Mouse (Mus musculus): Measurements from ENCODE around the gene Slc35g3. TPM values are rescaled to one million over a fixed set of nuclear protein-coding genes. Genes with fewer than 3 reads are reported as not detected.

The Slc35g3 gene
- polyA plus RNA-seq, 1 experiment from 2014 or later, result not detected

DNA sequence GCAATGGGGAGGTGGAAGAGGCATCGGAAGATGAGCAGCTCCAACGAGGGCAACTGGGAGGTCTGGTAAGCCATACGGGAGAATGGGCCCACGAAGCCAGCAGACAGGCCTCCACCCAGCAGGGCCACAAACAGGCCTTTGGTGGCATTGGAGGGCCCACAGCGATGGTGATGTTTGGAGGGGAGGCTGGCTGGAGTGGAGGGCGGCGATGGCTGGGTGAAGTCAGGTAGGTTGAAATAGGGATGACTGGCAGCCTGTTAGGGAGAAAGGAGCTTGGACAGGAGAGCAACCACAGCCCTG is 917 bp downstream of the Slc35g3 start:
- Histone ChIP-seq H3K9me3 (ENCODE audit: control insufficient read depth, low read length) (no peaks in the 10 kb centered on the region), H3K4me2 (ENCODE audit: low read depth, low read length) (no peak overlapping the region), H3K4me1 (ENCODE audit: control insufficient read depth, insufficient read depth, low read length) (peaks cover 36% of the 10 kb centered on the region), H3K27ac (ENCODE audit: low read depth, low read length) (peak overlapping the region; percentile 94), H3K9ac (replicated peaks; ENCODE audit: low read depth, low read length) (0 out of 2 replicates have a peak overlapping the region, but pooled peaks have one; percentile 21), H3K4me3 (ENCODE audit: low read depth, low read length) (no peak overlapping the region), H3K36me3 (ENCODE audit: control insufficient read depth, insufficient read depth, low read length) (no peaks in the 10 kb centered on the region), H3K27me3 (ENCODE audit: control insufficient read depth, insufficient read depth, low read length) (no peaks in the 10 kb centered on the region)
- ATAC-seq (ENCODE audit: low read depth), result no peak
- WGBS, result 91% methylated on average over 7 of the region's 7 CpGs

DNA sequence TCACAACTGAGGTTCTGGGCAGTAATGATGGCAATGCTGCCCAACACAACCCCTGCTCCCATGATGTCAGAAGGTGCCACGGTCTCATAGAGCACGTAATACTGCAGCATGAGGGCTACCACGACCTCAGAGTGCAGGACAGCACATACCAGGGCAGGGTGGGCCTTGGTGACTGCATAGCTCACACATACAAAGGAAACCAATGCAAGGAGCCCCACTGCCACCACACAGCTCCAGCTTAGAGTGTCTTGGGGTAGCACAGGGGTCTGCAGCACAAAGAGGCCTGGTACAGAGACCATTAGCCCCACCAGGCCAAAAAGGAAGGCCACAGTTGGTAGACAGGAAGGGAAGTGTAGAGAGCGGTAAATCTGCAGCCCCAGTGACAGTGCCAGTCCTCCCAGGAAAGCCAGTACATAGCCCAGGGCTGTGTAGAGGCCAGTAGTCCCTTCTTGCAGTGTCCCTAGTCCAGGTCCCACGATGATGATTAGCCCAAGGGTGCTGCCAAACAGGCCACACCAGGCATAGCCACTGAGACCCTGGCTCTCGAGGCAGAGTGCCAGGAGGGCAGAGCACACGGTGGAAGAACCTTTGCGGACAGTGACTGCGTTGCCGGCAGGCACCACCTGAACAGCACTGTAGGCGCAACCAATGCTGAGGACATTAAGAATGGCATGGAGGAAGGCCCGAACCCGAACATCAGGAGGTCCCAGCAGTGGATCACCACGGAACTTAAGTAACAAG is 1.4 kb downstream of the Slc35g3 start:
- no peaks in the 10 kb centered on the region for H3K9me3 ChIP-seq (ENCODE audit: control insufficient read depth, low read length)
- ATAC-seq (ENCODE audit: low read depth), result no peak
- peaks cover 39% of the 10 kb centered on the region for H3K4me1 ChIP-seq (ENCODE audit: control insufficient read depth, insufficient read depth, low read length)
- H3K27me3 ChIP-seq (ENCODE audit: control insufficient read depth, insufficient read depth, low read length), result no peaks in the 10 kb centered on the region
- peak overlapping the region; percentile 94 for H3K27ac ChIP-seq (ENCODE audit: low read depth, low read length)
- H3K36me3 ChIP-seq (ENCODE audit: control insufficient read depth, insufficient read depth, low read length), result no peaks in the 10 kb centered on the region
- H3K9ac ChIP-seq (replicated peaks; ENCODE audit: low read depth, low read length), result peak overlapping the region; percentile 21; the same call in 1 of the 2 replicates
- H3K4me2 ChIP-seq (ENCODE audit: low read depth, low read length), result peak overlapping the region; percentile 79
- 78% methylated on average over 14 of the region's 14 CpGs for WGBS
- no peak overlapping the region for H3K4me3 ChIP-seq (ENCODE audit: low read depth, low read length)

DNA sequence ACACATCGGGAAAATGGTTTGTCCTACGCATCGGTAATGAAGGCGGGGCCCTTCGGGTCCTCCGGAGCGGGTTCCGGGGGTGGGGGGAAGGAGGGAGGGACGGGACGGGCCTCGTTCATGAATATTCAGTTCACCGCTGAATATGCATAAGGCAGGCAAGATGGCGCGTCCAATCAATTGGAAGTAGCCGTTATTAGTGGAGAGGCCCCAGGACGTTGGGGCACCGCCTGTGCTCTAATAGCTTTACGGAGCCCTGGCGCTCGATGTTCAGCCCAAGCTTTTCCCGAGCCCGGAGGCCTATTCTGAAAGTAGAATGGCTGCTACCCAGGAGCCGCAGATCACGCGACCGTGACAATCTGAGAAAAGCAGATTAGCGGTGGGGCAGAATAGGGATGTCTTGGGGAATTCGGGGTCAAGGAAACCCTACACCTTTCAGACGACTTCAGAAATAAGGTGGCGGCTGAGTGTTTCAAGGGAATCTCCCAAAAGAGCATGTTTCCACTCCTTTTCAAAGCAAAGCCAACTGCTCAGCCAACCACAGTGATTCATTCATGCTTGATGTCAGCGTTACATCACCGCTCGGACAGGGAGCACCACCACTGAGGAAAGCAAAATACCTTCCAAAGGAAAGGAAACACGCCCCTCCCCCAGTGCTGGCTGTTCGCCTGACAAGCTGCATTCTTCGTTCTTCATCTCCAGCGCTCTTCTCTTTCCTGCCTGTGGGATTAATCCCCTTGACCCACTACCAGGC is 2.6 kb downstream of the Slc35g3 start:
- Histone ChIP-seq H3K36me3 (ENCODE audit: control insufficient read depth, insufficient read depth, low read length) (no peaks in the 10 kb centered on the region), H3K4me1 (ENCODE audit: control insufficient read depth, insufficient read depth, low read length) (peaks cover 42% of the 10 kb centered on the region), H3K27ac (ENCODE audit: low read depth, low read length) (peak overlapping the region; percentile 94), H3K9me3 (ENCODE audit: control insufficient read depth, low read length) (no peaks in the 10 kb centered on the region), H3K4me3 (ENCODE audit: low read depth, low read length) (peak overlapping the region; percentile 50), H3K9ac (replicated peaks; ENCODE audit: low read depth, low read length) (peak overlapping the region; percentile 67), H3K4me2 (ENCODE audit: low read depth, low read length) (peak overlapping the region; percentile 79), H3K27me3 (ENCODE audit: control insufficient read depth, insufficient read depth, low read length) (no peaks in the 10 kb centered on the region)
- under 1% methylated on average over 37 of the region's 37 CpGs for WGBS
- peak; percentile 90 for ATAC-seq (ENCODE audit: low read depth)

DNA sequence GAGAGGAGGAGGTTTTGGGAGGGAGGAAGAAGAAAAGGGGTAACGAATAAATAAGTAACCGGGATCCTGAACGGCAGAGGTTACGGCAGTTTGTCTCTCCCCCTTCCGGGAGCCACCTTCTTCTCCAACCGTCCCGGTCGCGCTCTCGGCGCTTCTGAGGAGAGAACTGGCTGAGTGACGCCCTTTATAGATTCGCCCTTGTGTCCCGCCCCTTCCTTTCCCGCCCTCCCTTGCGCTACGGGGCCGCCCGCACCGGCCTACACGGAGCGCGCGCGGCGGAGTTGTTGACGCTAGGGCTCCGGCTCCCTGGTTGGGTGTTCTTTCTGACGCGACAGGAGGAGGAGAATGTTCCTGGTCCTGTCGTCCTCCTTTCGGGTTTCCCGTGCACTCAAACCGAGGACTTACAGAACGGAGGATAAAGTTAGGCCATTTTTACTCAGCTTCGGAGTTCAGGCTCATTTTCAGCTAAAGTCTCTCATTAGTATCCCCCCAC is 3.2 kb downstream of the Slc35g3 start, which contains the start of gene Polr2a:
TSS of gene Polr2a (minus strand) at position 160 of the 493 bp plus-strand sequence.
- no peaks in the 10 kb centered on the region for H3K27me3 ChIP-seq (ENCODE audit: control insufficient read depth, insufficient read depth, low read length)
- H3K4me3 ChIP-seq (ENCODE audit: low read depth, low read length), result peak within 1 kb of the TSS; percentile 50
- no peaks in the 10 kb centered on the region for H3K36me3 ChIP-seq (ENCODE audit: control insufficient read depth, insufficient read depth, low read length)
- H3K9ac ChIP-seq (replicated peaks; ENCODE audit: low read depth, low read length), result peak within 1 kb of the TSS; percentile 90
- peak within 1 kb of the TSS; percentile 94 for H3K27ac ChIP-seq (ENCODE audit: low read depth, low read length)
- ATAC-seq (ENCODE audit: low read depth), result peak; percentile 96
- peak within 1 kb of the TSS; percentile 79 for H3K4me2 ChIP-seq (ENCODE audit: low read depth, low read length)
- H3K9me3 ChIP-seq (ENCODE audit: control insufficient read depth, low read length), result no peaks in the 10 kb centered on the region
- under 1% methylated on average over 34 of the region's 36 CpGs for WGBS
- H3K4me1 ChIP-seq (ENCODE audit: control insufficient read depth, insufficient read depth, low read length), result peaks cover 44% of the 10 kb centered on the region

DNA sequence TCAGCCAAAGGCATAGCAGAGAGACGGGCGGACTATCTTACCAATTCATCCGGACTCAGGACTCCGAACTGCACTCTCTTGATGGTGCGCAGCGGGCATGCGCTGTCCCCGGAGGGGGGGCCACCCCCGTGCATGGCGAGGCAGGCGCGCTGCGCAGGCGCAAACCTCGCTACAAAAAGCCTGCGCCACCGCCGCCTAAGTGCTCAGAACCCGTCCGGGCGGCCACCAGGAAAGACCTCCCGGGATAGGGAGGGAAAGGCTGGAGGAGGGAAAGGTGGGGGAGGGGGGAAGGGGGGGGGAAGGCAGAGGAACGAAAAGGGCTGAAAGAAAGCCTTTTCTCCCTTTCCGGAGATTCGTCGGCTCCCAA is 3.7 kb downstream of the Slc35g3 start:
- WGBS, result 3% methylated on average over 26 of the region's 26 CpGs
- H3K9me3 ChIP-seq (ENCODE audit: control insufficient read depth, low read length), result no peaks in the 10 kb centered on the region
- peak overlapping the region; percentile 50 for H3K4me3 ChIP-seq (ENCODE audit: low read depth, low read length)
- peak overlapping the region; percentile 90 for H3K9ac ChIP-seq (replicated peaks; ENCODE audit: low read depth, low read length)
- no peaks in the 10 kb centered on the region for H3K27me3 ChIP-seq (ENCODE audit: control insufficient read depth, insufficient read depth, low read length)
- peak; percentile 85 for ATAC-seq (ENCODE audit: low read depth)
- peaks cover 44% of the 10 kb centered on the region for H3K4me1 ChIP-seq (ENCODE audit: control insufficient read depth, insufficient read depth, low read length)
- no peaks in the 10 kb centered on the region for H3K36me3 ChIP-seq (ENCODE audit: control insufficient read depth, insufficient read depth, low read length)
- H3K4me2 ChIP-seq (ENCODE audit: low read depth, low read length), result peak overlapping the region; percentile 79
- H3K27ac ChIP-seq (ENCODE audit: low read depth, low read length), result peak overlapping the region; percentile 94

DNA sequence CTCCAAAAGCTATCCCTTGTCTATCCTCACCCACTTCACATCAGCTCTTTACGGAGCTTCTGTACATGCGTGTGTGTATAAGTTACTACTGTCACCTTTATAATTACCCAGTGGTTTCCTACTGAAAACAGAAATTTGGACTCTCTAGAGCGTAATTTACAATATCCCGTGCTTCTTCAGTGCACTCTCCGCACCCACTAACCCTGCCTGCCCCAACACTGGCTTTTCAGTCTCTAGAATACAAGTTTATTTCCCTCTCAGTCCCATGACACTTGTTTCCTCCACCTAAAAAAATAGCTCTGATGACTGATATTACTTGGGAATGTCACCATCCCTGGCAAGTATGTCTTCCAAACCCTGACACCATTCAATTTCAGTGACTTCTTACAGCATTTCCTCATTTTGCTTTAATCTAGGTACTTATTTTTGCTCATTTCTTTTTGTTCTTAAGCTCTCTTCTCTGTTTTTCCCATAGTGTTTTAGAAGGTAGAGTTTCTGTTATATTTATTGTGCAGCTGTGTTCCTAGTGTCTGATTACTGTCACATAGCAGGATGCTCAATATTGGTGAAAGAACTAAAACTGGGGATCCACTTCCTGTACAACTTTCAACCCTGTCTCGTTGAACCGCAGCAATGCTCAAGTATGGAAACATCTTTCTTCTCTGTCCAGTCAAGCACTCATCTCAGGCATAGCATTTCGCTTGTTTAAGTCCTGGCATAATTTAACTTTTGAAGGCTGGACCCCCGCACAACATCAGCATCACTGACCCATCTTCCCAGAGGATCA is 4.3 kb downstream of the Slc35g3 start:
- Histone ChIP-seq H3K27ac (ENCODE audit: low read depth, low read length) (peak overlapping the region; percentile 94), H3K4me1 (ENCODE audit: control insufficient read depth, insufficient read depth, low read length) (peaks cover 49% of the 10 kb centered on the region), H3K4me2 (ENCODE audit: low read depth, low read length) (peak overlapping the region; percentile 79), H3K27me3 (ENCODE audit: control insufficient read depth, insufficient read depth, low read length) (no peaks in the 10 kb centered on the region), H3K9ac (replicated peaks; ENCODE audit: low read depth, low read length) (peak overlapping the region; percentile 90), H3K36me3 (ENCODE audit: control insufficient read depth, insufficient read depth, low read length) (no peaks in the 10 kb centered on the region), H3K9me3 (ENCODE audit: control insufficient read depth, low read length) (no peaks in the 10 kb centered on the region), H3K4me3 (ENCODE audit: low read depth, low read length) (peak overlapping the region; percentile 50)
- ATAC-seq (ENCODE audit: low read depth), result no peak
- 45% methylated on average over 9 of the region's 9 CpGs for WGBS

DNA sequence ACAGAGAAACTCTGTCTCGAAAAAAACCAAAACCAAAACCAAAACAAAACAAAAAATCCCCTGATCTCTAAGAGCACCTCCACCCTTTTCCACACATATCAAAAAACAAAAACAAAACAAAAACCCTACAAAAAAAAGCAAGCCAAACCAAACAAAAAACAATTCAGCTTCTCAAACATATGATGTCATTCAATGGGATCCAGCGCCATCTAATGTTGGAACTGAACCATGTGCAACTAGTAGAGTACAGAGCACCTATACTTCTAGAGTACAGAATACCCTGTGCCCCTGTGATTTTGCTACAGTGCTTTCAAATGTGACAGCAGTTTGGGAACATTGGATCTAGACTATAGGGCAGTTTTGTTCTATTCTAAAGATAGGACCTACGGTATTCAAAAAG is 7.1 kb downstream of the Slc35g3 start:
- 57% methylated on average over 3 of the region's 3 CpGs for WGBS
- Histone ChIP-seq H3K9me3 (ENCODE audit: control insufficient read depth, low read length) (no peaks in the 10 kb centered on the region), H3K27ac (ENCODE audit: low read depth, low read length) (no peak overlapping the region), H3K27me3 (ENCODE audit: control insufficient read depth, insufficient read depth, low read length) (no peaks in the 10 kb centered on the region), H3K36me3 (ENCODE audit: control insufficient read depth, insufficient read depth, low read length) (no peaks in the 10 kb centered on the region), H3K4me3 (ENCODE audit: low read depth, low read length) (no peak overlapping the region), H3K4me2 (ENCODE audit: low read depth, low read length) (peak overlapping the region; percentile 37), H3K9ac (replicated peaks; ENCODE audit: low read depth, low read length) (no peak overlapping the region), H3K4me1 (ENCODE audit: control insufficient read depth, insufficient read depth, low read length) (peaks cover 37% of the 10 kb centered on the region)
- no peak for ATAC-seq (ENCODE audit: low read depth)

DNA sequence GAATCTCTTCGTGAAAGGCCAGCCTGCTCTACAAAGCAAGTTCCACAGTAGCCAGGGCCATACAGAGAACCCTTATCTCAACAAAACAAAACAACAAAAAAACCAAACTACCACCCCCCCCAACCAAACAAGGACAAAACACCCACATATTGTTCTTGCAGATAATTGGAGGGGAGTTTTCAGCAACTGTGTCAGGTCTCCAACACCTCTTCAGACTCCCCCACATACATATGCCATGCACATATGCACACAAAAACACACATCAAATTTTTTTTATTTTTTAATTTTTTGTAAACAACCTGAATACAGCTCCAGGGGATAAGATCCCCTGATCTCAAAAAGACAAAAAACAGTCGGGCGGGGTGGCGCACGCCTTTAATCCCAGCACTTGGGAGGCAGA is 7.5 kb downstream of the Slc35g3 start:
- H3K27me3 ChIP-seq (ENCODE audit: control insufficient read depth, insufficient read depth, low read length), result no peaks in the 10 kb centered on the region
- 94% methylated on average over 5 of the region's 5 CpGs for WGBS
- H3K27ac ChIP-seq (ENCODE audit: low read depth, low read length), result no peak overlapping the region
- no peak for ATAC-seq (ENCODE audit: low read depth)
- peaks cover 37% of the 10 kb centered on the region for H3K4me1 ChIP-seq (ENCODE audit: control insufficient read depth, insufficient read depth, low read length)
- H3K4me3 ChIP-seq (ENCODE audit: low read depth, low read length), result no peak overlapping the region
- no peaks in the 10 kb centered on the region for H3K36me3 ChIP-seq (ENCODE audit: control insufficient read depth, insufficient read depth, low read length)
- H3K9ac ChIP-seq (replicated peaks; ENCODE audit: low read depth, low read length), result no peak overlapping the region
- H3K4me2 ChIP-seq (ENCODE audit: low read depth, low read length), result peak overlapping the region; percentile 37
- H3K9me3 ChIP-seq (ENCODE audit: control insufficient read depth, low read length), result no peaks in the 10 kb centered on the region
